Mouse (Mus musculus) liver, embryonic 14.5 days (tissue): ENCODE data around the gene Borcs5.

Source experiments
- CTCF ChIP-seq: IDR thresholded peaks from 2 replicates; pipeline ENCODE4 v1.5.1; 2016; ENCODE audit warnings: antibody characterized with exemption, low read depth, control low read depth
- EP300 ChIP-seq: IDR thresholded peaks from 2 replicates; pipeline ENCODE4 v1.6.1; 2016; ENCODE audit warnings: antibody characterized with exemption, low read depth

DNA sequence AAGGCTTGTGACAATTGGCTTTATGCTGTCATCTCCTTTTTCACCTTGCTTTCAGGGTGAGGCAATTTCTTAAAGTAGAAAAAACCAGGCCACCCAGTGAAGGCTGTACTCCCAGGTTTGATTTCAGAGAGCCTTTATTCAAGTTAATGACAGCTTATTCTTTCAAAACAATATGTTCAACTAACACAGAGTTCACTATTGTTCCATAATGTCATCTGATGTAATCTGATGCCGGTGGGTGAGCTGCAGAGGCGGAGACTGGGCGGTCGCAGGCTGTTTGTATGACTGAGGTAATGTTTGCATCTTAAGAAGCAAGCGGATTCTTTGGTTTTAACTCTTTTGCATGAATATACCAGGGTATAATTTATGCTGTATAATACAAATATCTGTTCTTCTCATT is 8.3 kb downstream of the Borcs5 start:
- no peak for TF ChIP-seq CTCF
- TF ChIP-seq EP300, result no peak
